Mouse (Mus musculus) megakaryocyte progenitor cell, adult 5-6 weeks (primary cell): Measurements from ENCODE around the gene Ubxn7. TPM values are rescaled to one million over a fixed set of nuclear protein-coding genes. Genes with fewer than 3 reads are reported as not detected.

Experiments used
- ATAC-seq: replicated peaks from 2 replicates; pipeline ENCODE4 v1.8.0; 2016; ENCODE audit warnings: mild to moderate bottlenecking, moderate TSS enrichment, inconsistent platforms; ENCODE audit not compliant: poor library complexity
- total RNA-seq, 2 experiments: library from RNA; stranded (forward) in 1 of 2; stranded (reverse) in 1 of 2; fragments of 157-497, 149-512 nt in 1 of 2; fragments of 200-1000 nt in 1 of 2; gene quantifications; 2 replicates each; pipeline versions ENCODE4 v1.2.3 to v1.2.4; 2015 to 2017

Ubxn7 gene
- total RNA-seq, 2 experiments from 2014 or later, result 23.3 to 35.5 TPM

- peak; percentile 32 for ATAC-seq
Measured at GRCm38 (mm10) chr16:32431047-32431591, 99.1 kb downstream of the Ubxn7 start.

DNA sequence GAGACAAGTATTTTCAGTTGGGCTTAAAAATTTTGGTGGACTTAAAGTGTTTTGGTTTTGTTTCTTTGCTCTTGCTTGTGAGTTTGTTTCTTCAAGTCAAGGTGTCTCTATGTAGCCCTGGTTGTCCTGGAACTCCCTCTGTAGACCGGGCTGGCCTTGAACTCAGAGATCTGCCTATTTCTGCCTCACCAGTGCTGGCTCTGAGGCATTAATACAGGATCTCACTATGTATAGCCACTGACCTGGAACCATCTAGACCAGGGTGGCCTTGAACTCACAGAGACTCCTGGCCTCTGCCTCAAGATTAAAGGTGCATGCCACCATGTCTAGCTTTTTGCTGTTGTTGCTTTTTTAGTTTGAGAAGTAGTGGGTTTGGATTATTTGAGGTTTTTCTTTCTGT, 99.9 kb downstream of the Ubxn7 start:
- no peak for ATAC-seq

DNA sequence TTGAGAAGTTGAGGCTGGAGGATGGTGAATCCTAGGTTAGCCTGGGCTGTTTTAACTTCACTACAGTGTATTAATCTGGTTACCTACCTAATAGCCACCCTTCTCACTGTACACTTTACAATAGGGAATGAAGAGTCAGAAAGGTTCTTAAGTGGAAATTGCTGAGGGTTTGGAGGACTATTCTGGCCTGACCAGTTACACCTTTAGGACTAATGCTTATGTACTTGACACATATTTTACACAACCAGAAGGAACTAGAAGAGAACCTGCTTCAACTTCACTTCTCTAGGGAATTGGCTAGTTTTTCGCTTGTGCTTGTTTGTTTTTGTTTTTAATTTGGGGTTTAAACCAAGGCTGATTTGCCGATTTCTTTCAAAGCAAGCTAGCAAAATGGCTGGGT, 101.1 kb downstream of the Ubxn7 start:
- ATAC-seq, result no peak

- ATAC-seq, result peak; percentile 66
Measured at GRCm38 (mm10) chr16:32434066-32434465, 102.0 kb downstream of the Ubxn7 start.

DNA sequence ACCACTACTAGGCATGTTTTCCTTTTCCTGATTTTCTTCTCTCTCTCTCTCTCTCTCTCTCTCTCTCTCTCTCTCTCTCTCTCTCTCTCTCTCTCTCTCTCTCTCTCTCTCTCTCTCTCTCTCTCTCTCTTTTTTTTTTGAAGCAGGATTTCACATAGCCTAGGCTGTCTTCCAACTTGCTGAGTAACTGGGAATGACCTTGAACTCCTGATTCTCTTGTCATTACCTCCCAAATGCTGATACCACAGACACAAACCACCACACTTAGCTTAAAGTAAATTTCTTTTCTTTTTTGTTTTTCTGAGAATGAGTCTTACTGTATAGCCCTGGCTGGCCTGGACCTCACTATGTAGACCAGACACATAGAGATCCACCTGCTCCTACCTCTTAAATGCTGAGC, 102.6 kb downstream of the Ubxn7 start:
- ATAC-seq, result no peak

DNA sequence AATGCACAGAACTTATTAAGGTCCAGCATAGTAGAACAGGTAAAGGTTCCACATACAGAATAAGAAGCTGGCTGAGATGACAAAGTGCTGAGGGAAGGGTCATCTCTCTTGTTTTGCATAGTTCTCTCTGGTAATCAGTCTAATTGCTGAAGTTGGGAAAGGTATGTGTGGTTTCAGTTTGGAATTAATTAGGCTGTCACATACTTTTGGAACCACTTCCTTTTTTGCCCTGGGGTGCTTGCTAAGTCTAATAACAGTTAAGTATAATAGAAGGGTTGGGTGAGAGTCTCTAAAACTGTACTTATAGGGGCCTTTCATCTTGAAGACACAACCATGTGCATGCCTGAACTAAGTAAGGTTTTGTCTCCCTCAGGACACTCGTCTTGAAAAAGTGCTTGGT, 104.6 kb downstream of the Ubxn7 start:
- ATAC-seq, result peak; percentile 45; the same call in 1 of the 2 replicates

DNA sequence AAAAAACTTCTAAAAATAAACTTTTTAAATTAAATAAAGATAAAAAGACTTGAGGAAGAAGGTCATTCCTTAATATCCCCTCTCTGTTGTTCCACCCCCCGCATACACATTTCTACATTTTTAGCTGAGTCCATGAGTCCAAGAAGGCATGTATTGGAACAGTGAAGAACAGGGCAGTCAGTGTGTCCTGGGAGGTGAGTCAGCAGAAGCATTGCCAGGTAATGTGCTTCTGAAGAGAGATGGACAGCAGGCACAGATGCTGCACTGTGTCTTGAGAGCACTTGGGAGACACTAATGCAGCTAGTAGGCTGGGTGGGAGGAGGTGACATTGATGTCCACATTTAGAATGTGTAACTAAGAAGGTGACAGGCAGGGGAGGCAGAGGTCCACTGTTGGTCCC, 105.2 kb downstream of the Ubxn7 start:
- no peak for ATAC-seq

DNA sequence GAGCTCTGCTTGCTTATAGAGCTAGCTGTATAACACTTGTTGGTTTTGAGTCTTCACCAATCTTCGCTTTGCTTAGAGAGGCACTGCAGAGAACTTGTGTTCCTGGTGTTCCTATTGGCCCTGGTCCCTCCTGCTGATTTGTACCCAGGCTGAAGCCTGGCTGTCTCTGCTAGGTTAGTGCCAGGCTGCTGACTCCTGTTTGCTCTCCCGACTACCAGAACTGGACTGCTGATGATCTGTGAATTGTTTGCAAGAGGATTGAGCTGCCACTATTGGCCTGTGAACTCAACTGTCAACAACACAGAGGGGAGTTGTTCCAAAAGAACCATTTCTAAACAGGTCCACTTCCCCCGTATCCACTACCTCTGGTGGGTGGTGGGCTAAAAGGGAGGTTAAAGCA, 109.4 kb downstream of the Ubxn7 start:
- no peak for ATAC-seq

Other genes starting within 250 kb of the Ubxn7 start
- 95.8 and 106 TPM in 2 replicates for gene Pigx, start 232.5 kb upstream of the Ubxn7 start, total RNA-seq (2015)
- gene Pigx, start 232.5 kb upstream of the Ubxn7 start, total RNA-seq (2017), result 49.1 and 57.9 TPM in 2 replicates
- gene Cep19, start 232.5 kb upstream of the Ubxn7 start, total RNA-seq (2015), result 18.0 and 22.8 TPM in 2 replicates
- gene Cep19, start 232.5 kb upstream of the Ubxn7 start, total RNA-seq (2017), result 29.0 and 30.7 TPM in 2 replicates
- gene Nrros, start 166.7 kb upstream of the Ubxn7 start, total RNA-seq (2015), result 180 and 190 TPM in 2 replicates
- 116 and 133 TPM in 2 replicates for gene Nrros, start 166.7 kb upstream of the Ubxn7 start, total RNA-seq (2017)
- 103 and 110 TPM in 2 replicates for gene Bex6, start 152.4 kb upstream of the Ubxn7 start, total RNA-seq (2015)
- 81.8 and 101 TPM in 2 replicates for gene Bex6, start 152.4 kb upstream of the Ubxn7 start, total RNA-seq (2017)
- gene Fbxo45, start 85.1 kb upstream of the Ubxn7 start, total RNA-seq (2015), result 16.3 and 16.5 TPM in 2 replicates
- gene Fbxo45, start 85.1 kb upstream of the Ubxn7 start, total RNA-seq (2017), result 19.7 and 22.8 TPM in 2 replicates
- gene Wdr53, start 85.0 kb upstream of the Ubxn7 start, total RNA-seq (2015), result 9.5 and 9.9 TPM in 2 replicates
- 19.6 and 21.6 TPM in 2 replicates for gene Wdr53, start 85.0 kb upstream of the Ubxn7 start, total RNA-seq (2017)
- gene Smco1, start 60.8 kb upstream of the Ubxn7 start, total RNA-seq (2015), result not detected in 2 replicates
- gene Smco1, start 60.8 kb upstream of the Ubxn7 start, total RNA-seq (2017), result not detected in 2 replicates
- 17.1 and 18.2 TPM in 2 replicates for gene Rnf168, start 54.8 kb upstream of the Ubxn7 start, total RNA-seq (2015)
- 58.3 and 65.7 TPM in 2 replicates for gene Rnf168, start 54.8 kb upstream of the Ubxn7 start, total RNA-seq (2017)
- gene Tm4sf19, start 68.2 kb downstream of the Ubxn7 start, total RNA-seq (2015), result not detected in 2 replicates
- gene Tm4sf19, start 68.2 kb downstream of the Ubxn7 start, total RNA-seq (2017), result not detected in 2 replicates
- 41.0 and 43.7 TPM in 2 replicates for gene Tctex1d2, start 87.4 kb downstream of the Ubxn7 start, total RNA-seq (2015)
- gene Tctex1d2, start 87.4 kb downstream of the Ubxn7 start, total RNA-seq (2017), result 37.6 and 41.4 TPM in 2 replicates
- gene Pcyt1a, start 98.7 kb downstream of the Ubxn7 start, total RNA-seq (2015), result 50.2 and 58.1 TPM in 2 replicates
- gene Pcyt1a, start 98.7 kb downstream of the Ubxn7 start, total RNA-seq (2017), result 74.4 and 99.1 TPM in 2 replicates
- gene Slc51a, start 155.6 kb downstream of the Ubxn7 start, total RNA-seq (2015), result not detected in 2 replicates
- 0.04 and 0.17 TPM in 2 replicates for gene Slc51a, start 155.6 kb downstream of the Ubxn7 start, total RNA-seq (2017)
- gene Zdhhc19, start 164.0 kb downstream of the Ubxn7 start, total RNA-seq (2015), result not detected in 2 replicates
- not detected in 2 replicates for gene Zdhhc19, start 164.0 kb downstream of the Ubxn7 start, total RNA-seq (2017)